Mouse (Mus musculus) forebrain, postnatal 0 days (tissue): ENCODE results near the gene Fut8. TPM values are rescaled to one million over a fixed set of nuclear protein-coding genes. Genes with fewer than 3 reads are reported as not detected.

Source experiments
- ATAC-seq: fragments of 200-750 bp; cut with Nextera tagmentation; 2 replicates; pipeline ENCODE4 v1.8.0; 2017; ENCODE audit warnings: mild to moderate bottlenecking, moderate library complexity
- DNase-seq: peaks from one replicate; pipeline ENCODE4 v3.0.0-alpha.2; 2015
- H3K27ac ChIP-seq: fragments of 300-500 bp; sonication (generic); 2 replicates; pipeline ENCODE4 v1.5.1; 2014; ENCODE audit warnings: low read depth, mild to moderate bottlenecking, antibody characterized with exemption, low read length, moderate library complexity, mixed read lengths
- H3K27me3 ChIP-seq: fragments of 300-500 bp; sonication (generic); 2 replicates; pipeline ENCODE4 v1.6.1; 2014; ENCODE audit warnings: mild to moderate bottlenecking, low read length, mixed read lengths; ENCODE audit not compliant: insufficient read depth
- H3K36me3 ChIP-seq: fragments of 300-500 bp; sonication (generic); 2 replicates; pipeline ENCODE4 v1.6.1; 2014; ENCODE audit warnings: mild to moderate bottlenecking, moderate library complexity; ENCODE audit not compliant: insufficient read depth
- H3K4me1 ChIP-seq: fragments of 300-500 bp; sonication (generic); 2 replicates; pipeline ENCODE4 v1.6.1; 2014; ENCODE audit warnings: antibody characterized with exemption; ENCODE audit not compliant: insufficient read depth
- H3K4me2 ChIP-seq: fragments of 300-500 bp; sonication (generic); 2 replicates; pipeline ENCODE4 v1.6.1; 2014; ENCODE audit warnings: low read depth, mild to moderate bottlenecking, moderate library complexity
- H3K4me3 ChIP-seq: fragments of 300-500 bp; sonication (generic); 2 replicates; pipeline ENCODE4 v1.5.1; 2014; ENCODE audit warnings: low read depth, low read length, mixed read lengths
- H3K9ac ChIP-seq: fragments of 300-500 bp; sonication (generic); 2 replicates; pipeline ENCODE4 v1.6.1; 2014; ENCODE audit warnings: mild to moderate bottlenecking
- H3K9me3 ChIP-seq: fragments of 300-500 bp; sonication (generic); 2 replicates; pipeline ENCODE4 v1.6.1; 2016; ENCODE audit warnings: low read length
- CTCF ChIP-seq: sonication (generic); IDR thresholded peaks from 2 replicates; pipeline ENCODE4 v1.5.1; 2016; ENCODE audit warnings: antibody characterized with exemption, control low read depth, low read depth
- WGBS: fragments of 180-500 bp; shearing (Covaris S2); extraction: QIAGEN DNeasy Blood & Tissue Kit; methylation state at CpG from one replicate; pipeline ENCODE4 v1.1.7; 2014; 5-methylcytosine and 5-hydroxymethylcytosine counted together
- polyA plus RNA-seq: library from polyadenylated mRNA; unstranded; fragments of >200 nt; fragmentation: Nextera tagmentation; extraction: Ambion mirVana; gene quantifications from 2 replicates; pipeline ENCODE4 v1.2.1, GENCODE M21; 2015
- total RNA-seq: library from RNA; depleted of rRNA; stranded (reverse); fragments of >200 nt; gene quantifications from 2 replicates; pipeline ENCODE4 v1.2.3, GENCODE M21; 2014

Gene Fut8
- total and polyA plus RNA-seq, 2 experiments from 2014 or later: 63.0 to 67.0 TPM

DNA sequence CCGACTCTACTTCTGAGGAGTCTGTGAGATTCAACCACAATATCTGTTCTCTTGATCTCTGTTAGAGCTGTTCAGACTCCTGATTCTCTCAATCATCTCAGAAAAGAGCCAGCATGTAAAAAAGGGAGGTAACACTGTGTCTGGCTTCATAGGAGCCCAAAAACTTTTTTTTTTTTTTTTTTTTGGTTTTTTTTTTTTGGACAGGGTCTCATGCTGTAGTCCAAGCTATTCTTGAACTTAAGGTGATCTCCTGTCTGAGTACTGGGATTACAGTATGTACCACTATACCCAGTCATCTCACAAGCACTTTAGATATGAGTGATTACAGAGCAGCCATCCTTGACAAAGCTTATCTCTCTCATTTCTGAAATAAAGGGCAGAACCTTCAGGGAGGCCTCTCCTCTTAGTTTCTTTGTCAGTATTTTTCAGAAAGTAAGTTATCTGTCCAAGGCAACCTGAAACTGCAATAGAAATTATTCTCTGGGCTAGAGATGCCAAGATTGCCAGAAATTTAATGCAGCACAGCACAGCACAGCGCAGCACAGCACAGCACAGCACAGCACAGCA lies 41.3 kb upstream of the Fut8 start:
- 91% methylated on average over 2 of the region's 2 CpGs for WGBS
- H3K9me3 ChIP-seq: no peaks in the 10 kb centered on the region
- ATAC-seq: no peak

DNA sequence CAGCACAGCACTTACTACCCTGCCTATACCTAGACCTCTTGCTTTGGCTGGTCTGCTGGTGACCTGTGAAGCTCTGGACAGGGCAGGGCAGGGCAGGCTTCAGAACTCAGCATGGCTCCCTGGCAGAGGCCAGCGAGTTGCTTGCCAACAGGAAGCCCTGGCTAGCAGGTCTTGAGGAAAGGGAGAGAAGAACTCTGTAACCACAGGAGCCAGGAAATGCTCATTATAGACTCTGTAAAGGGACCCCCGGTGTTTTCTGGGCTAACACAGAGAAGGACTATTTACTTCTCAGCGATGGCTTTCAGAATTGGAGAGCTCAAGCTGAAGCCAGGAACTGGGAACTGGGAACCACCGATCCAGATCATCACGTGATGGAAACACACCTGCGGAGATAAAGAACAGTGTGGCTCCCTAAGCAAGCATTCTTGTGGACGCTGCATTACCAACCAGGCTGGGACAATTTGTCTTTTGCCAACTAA lies 40.8 kb upstream of the Fut8 start:
- Histone ChIP-seq H3K9me3 (no peaks in the 10 kb centered on the region), H3K27ac (no peak overlapping the region), H3K4me3 (no peak overlapping the region), H3K9ac (no peak overlapping the region), H3K36me3 (no peaks in the 10 kb centered on the region), H3K27me3 (no peaks in the 10 kb centered on the region), H3K4me2 (no peak overlapping the region), H3K4me1 (no peaks in the 10 kb centered on the region)
- ATAC-seq: no peak
- DNase-seq: peak; percentile 2
- WGBS: 57% methylated on average over 7 of the region's 7 CpGs
- TF ChIP-seq CTCF: no peak

More for the DNA sequence above, 41.3 kb upstream of the Fut8 start:
- H3K4me1 ChIP-seq: no peaks in the 10 kb centered on the region
- no peaks in the 10 kb centered on the region for H3K36me3 ChIP-seq
- no peak for DNase-seq
- H3K4me2 ChIP-seq: no peak overlapping the region
- H3K4me3 ChIP-seq: no peak overlapping the region
- no peak overlapping the region for H3K27ac ChIP-seq
- no peak overlapping the region for H3K9ac ChIP-seq
- H3K27me3 ChIP-seq: no peaks in the 10 kb centered on the region
- no peak for TF ChIP-seq CTCF

DNA sequence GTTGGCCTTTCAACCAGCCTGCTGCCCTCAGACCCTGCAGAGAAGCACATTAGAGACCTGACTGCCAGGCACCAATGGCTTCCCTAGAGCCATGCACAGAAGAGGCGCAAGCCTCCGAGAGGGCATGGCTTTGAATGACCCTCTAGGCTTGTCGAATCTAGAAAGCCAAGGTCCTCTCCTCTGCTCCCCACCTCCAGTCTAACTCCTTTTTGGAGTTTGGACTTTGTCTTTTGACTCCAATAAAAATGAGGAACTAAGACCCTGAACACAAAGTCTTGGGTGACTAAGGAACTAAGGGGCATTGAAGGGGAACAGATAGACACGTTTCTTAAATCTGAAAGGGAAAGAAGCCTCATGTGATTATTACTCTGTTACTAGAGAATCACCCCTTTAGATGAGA lies 39.7 kb upstream of the Fut8 start:
- TF ChIP-seq CTCF: no peak
- ATAC-seq: no peak
- no peak overlapping the region for H3K9ac ChIP-seq
- H3K27me3 ChIP-seq: no peaks in the 10 kb centered on the region
- H3K4me2 ChIP-seq: no peak overlapping the region
- no peak overlapping the region for H3K4me3 ChIP-seq
- DNase-seq: no peak
- H3K9me3 ChIP-seq: no peaks in the 10 kb centered on the region
- no peak overlapping the region for H3K27ac ChIP-seq
- WGBS: 92% methylated on average over 4 of the region's 4 CpGs
- no peaks in the 10 kb centered on the region for H3K36me3 ChIP-seq
- H3K4me1 ChIP-seq: no peaks in the 10 kb centered on the region

DNA sequence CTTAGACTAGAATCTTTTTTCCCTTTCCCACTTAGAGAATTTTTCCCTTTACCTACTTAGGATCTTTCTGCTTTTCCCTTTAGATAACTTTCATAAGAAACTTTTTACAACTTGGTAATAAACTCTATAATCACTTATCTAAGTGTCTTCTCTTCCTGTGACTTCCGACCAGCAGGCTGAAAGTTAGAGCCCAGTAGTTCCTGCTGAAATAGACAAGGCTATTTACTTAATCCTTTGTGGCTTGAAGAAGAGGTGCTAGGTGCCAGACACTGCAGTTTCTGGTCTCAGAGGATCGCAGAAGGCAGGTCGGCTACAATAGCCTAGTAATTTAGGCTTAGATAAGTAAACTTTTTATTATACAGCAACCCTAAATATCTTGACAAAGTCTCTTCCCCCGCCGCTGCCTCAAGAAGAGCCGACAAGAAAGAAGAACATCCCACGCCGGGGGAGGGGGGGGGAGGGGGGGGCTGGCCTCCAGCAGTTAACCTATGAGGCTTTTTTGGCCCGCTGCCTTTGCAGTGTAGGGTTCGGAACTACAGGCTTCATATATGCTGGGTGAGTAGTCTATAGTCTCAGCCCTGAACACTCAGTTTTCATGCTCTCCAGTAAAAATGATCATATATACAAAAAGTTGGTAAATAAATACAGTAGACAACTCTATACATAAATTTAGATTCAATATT lies 36.3 kb upstream of the Fut8 start:
- Histone ChIP-seq H3K9me3 (no peaks in the 10 kb centered on the region), H3K27ac (no peak overlapping the region), H3K36me3 (no peaks in the 10 kb centered on the region), H3K4me3 (no peak overlapping the region), H3K27me3 (no peaks in the 10 kb centered on the region), H3K9ac (no peak overlapping the region), H3K4me2 (no peak overlapping the region), H3K4me1 (no peaks in the 10 kb centered on the region)
- ATAC-seq: no peak
- DNase-seq: no peak
- WGBS: 80% methylated on average over 10 of the region's 10 CpGs
- no peak for TF ChIP-seq CTCF

DNA sequence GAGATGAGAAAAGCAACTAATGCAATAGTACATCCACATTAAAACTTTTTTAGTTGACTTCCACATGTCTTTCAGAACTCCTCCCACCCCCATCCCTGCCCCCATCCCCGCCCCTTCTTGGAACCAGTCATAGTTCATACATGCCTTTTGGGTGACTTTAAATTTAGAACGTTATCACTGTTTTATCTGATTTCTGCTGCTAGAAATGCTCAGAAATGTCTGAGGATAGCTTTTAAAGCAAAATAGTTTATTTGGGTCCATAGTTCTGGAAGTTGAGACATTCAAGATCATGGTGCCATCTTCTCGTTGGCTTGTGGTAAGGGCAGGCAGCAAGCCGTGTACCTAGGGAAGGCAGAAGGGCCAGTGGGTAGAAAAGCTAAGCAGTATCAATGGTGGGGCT lies 34.8 kb upstream of the Fut8 start:
- H3K4me3 ChIP-seq: no peak overlapping the region
- H3K4me1 ChIP-seq: no peaks in the 10 kb centered on the region
- H3K27ac ChIP-seq: no peak overlapping the region
- H3K27me3 ChIP-seq: no peaks in the 10 kb centered on the region
- H3K36me3 ChIP-seq: no peaks in the 10 kb centered on the region
- no peak overlapping the region for H3K9ac ChIP-seq
- TF ChIP-seq CTCF: no peak
- WGBS: 90% methylated on average over 4 of the region's 4 CpGs
- no peaks in the 10 kb centered on the region for H3K9me3 ChIP-seq
- ATAC-seq (no peak), DNase-seq (no peak)
- H3K4me2 ChIP-seq: no peak overlapping the region

- Histone ChIP-seq H3K9ac (no peak overlapping the region), H3K9me3 (no peaks in the 10 kb centered on the region), H3K4me3 (no peak overlapping the region), H3K27ac (no peak overlapping the region), H3K36me3 (no peaks in the 10 kb centered on the region), H3K4me1 (no peaks in the 10 kb centered on the region), H3K27me3 (no peaks in the 10 kb centered on the region), H3K4me2 (no peak overlapping the region)
- DNase-seq: no peak
- no peak for TF ChIP-seq CTCF
- ATAC-seq: no peak
- 75% methylated on average over 5 of the region's 5 CpGs for WGBS
Observed at GRCm38 (mm10) chr12:77206852-77207251, 31.1 kb upstream of the Fut8 start.

DNA sequence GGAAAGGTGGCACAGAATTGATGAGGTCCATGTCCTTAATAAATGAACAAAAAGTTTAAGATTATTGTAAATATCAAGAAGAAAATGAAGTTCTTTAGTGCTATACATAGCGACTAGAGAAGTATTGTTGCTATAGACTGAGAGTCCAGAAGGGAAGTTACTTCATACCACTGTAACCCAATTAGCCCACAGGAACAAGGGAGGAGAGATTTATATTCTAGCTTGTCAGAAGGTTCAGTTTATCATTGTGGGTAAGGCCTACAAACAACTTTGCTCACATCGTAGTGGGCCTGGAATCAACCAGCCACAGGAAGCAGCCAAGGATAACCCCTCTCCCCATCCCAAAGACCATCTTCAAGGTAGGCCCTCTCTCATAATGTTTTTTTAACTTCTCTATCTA lies 29.9 kb upstream of the Fut8 start:
- DNase-seq: no peak
- Histone ChIP-seq H3K4me1 (no peaks in the 10 kb centered on the region), H3K36me3 (no peaks in the 10 kb centered on the region), H3K9me3 (no peaks in the 10 kb centered on the region), H3K27ac (no peak overlapping the region), H3K27me3 (no peaks in the 10 kb centered on the region), H3K4me3 (no peak overlapping the region), H3K9ac (no peak overlapping the region), H3K4me2 (no peak overlapping the region)
- no peak for ATAC-seq
- TF ChIP-seq CTCF: no peak
- whole genome bisulfite sequencing: 100% methylated on average over 2 of the region's 2 CpGs
